Mouse (Mus musculus) spleen, adult 2 months (tissue): Measurements from ENCODE around the gene Tmem128.

Source experiments
- CTCF ChIP-seq: fragments of 200-500 bp; IDR thresholded peaks from 2 replicates; pipeline ENCODE4 v1.5.1; 2011; ENCODE audit warnings: mild to moderate bottlenecking, inconsistent platforms; ENCODE audit not compliant: insufficient read depth, insufficient read length, insufficient replicate concordance; ENCODE audit errors: extremely low read depth
- POLR2A ChIP-seq: fragments of 200-500 bp; IDR thresholded peaks from 2 replicates; pipeline ENCODE4 v1.6.1; 2011; ENCODE audit warnings: low read depth, low read length, inconsistent platforms

GRCm38 (mm10) chr5:38236627-38237026 lies 23.4 kb upstream of the Tmem128 start:
- no peak for TF ChIP-seq POLR2A
- no peak for TF ChIP-seq CTCF
